Mouse (Mus musculus) fat pad, adult 2 months (tissue): ENCODE measurements at regions not wholly inside any gene's neighbourhood (a gene's known extent, or its start where the extent isn't known, plus 50 kb on each side); places are given as distances from the start of the nearest gene placed in this dataset.

Source experiments
- DNase-seq: peaks from one replicate; pipeline ENCODE4 v3.0.0-alpha.2; 2011; ENCODE audit warnings: low read depth, low spot score; ENCODE audit errors: extremely low read depth

DNA sequence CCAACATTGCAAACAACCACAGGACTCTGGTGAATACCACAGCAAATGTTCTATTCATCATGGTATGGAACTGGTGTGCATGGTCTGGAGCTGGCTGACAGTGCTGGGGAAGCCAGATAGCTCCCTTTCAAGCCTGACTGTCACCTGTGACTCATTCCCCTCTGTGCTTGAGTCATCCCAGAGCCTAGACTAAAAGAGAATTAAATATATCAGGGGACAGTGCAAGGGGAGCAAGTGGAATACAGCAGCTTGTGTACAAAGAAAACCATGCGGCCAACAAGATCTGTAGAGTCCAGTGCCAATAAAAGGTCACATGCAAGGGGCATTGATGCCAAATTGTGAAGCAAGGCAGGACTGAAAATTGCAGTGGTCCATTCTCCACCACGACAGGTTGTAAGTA lies 117.7 kb downstream of the Pah start:
- DNase-seq, result no peak

- DNase-seq, result no peak
Measured at GRCm38 (mm10) chr10:87649091-87649490, 127.5 kb downstream of the Pah start.

DNA sequence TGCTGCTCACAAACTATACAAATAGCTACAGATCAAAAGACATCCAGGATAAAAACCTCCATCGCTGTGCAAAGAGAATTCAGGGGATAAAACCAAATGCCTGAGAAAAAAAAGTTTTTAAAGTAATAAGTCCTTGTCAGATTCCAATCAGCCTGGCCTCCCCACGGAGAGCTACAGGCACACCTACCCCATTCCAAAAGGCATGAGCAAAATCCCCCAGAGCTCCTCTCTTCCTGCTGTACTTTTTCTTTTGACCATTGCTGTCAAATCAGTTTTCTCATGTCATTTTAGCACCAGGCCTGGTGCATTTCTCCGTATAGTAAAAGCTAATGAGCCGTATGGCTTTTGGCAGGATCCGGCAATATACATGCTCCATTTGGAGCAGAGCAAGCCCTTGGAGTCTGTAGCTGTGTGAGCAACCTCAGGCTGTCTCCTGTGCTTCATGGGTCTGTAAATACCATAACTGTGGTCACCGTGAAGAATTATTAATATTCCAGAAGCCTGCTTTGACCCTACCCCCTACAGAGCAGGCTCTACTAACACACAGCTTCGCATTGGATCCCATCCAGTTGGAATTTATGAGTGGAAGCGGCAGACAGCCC lies 130.6 kb downstream of the Pah start:
- DNase-seq, result no peak

- no peak for DNase-seq
Measured at GRCm38 (mm10) chr10:87654112-87654511, 132.5 kb downstream of the Pah start.

- no peak for DNase-seq
Measured at GRCm38 (mm10) chr10:87666020-87666718, 144.6 kb downstream of the Pah start.

GRCm38 (mm10) chr10:87666719-87667387 lies 145.3 kb downstream of the Pah start:
- DNase-seq, result no peak

DNA sequence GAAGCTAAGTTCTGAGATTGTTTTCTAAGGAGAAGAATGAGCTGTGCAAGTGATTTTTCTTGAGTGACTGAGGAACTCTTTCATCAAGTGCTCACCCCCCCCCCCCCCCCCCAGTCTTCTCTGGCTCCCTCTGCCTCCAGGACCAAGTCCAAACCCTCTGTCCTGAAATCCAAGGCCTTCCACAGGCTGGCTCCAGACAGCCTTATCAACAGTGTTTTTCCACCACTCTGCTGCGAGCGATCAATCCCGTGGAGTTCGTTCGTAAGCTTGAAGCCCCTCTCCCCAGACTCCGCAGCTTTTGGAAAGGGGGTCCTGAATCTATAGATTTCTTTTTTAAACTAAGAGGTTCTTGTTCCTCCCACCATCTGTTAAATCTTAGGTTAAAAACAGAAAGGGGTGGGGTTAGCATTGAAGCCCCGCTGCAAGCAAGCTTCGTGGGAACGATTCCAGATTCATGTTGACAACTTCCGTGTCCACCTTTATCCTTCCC lies 146.1 kb downstream of the Pah start:
- no peak for DNase-seq

GRCm38 (mm10) chr10:87674740-87675420 lies 153.3 kb downstream of the Pah start:
- no peak for DNase-seq

DNA sequence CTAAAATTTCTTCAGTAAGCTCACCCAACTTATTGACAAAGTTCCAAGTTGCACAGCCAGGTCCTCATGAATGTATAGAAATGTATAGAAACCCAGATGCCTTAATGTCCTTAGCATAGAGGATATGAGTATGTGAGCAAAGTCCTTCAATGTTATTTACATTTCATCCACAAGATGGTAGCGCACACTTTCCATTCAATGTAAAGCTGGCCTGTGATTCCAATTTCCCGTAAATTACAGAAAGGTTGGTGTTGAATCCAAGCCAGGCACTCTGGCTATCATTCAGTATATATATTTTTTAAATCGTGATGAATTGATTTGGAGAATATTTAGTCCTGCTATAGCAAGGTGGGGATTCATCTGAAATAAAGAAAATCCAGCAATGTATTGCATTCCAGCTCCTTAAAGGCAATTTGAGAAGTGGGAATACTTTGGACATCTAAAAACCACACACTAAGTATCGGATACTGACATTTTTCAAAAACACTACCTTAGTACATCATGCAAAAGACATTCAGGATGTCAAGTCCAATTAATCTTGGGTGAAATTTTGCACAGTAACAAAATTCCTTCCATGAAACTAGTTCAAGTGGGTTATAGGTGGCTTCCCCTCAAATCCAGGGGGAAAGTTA lies 154.6 kb downstream of the Pah start:
- no peak for DNase-seq

DNA sequence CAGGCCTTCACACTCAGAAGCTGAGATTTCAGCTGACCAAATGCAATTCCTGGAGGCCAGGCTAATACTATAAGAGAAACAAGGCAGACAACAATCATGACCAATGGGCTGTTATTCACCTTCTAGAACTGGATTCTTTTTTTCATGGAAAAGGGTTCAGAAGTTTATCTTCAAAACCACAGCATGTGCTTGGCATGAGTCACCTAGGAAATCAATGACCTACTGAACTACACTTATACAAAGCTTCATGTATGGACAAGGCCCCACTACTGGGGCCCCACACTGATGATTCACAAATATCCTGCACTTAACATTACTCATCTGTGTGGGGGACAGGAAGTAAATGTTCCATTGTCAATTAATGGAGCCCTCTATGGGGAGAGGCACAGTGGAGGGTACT lies 157.4 kb downstream of the Pah start:
- no peak for DNase-seq

GRCm38 (mm10) chr10:87686311-87686710 lies 164.7 kb downstream of the Pah start:
- no peak for DNase-seq

DNA sequence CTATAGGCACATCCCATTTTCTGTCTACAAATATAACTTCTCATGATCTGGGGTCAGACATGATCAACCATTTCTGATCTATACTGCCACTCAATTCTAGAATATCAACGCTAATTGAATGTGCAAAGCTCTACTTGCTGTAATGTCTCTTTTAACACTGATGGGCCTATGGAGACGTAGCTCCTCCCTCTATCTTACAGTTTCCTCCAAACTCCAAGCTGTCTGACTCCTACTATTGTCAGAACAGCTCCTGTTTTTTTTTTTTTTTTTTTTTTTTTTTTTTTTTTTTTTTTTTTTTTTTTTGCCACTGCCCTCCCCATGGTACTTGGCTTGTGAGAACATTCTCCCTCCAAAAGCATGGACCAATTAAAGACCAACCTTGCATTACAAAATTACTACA lies 165.2 kb downstream of the Pah start:
- DNase-seq, result no peak

GRCm38 (mm10) chr10:87687844-87688243 lies 166.2 kb downstream of the Pah start:
- no peak for DNase-seq

GRCm38 (mm10) chr10:87690831-87691230 lies 167.2 kb upstream of the Igf1 start:
- DNase-seq, result no peak

- no peak for DNase-seq
Measured at GRCm38 (mm10) chr10:87696485-87696884, 161.6 kb upstream of the Igf1 start.

GRCm38 (mm10) chr10:87711209-87711608 lies 146.9 kb upstream of the Igf1 start:
- DNase-seq, result no peak

GRCm38 (mm10) chr10:87711798-87712197 lies 146.3 kb upstream of the Igf1 start:
- DNase-seq, result no peak

- no peak for DNase-seq
Measured at GRCm38 (mm10) chr10:87715874-87716600, 142.0 kb upstream of the Igf1 start.

- DNase-seq, result no peak
Measured at GRCm38 (mm10) chr10:87717156-87717555, 140.9 kb upstream of the Igf1 start.

GRCm38 (mm10) chr10:87718491-87718890 lies 139.6 kb upstream of the Igf1 start:
- peak; percentile 2 for DNase-seq
